Mouse (Mus musculus): ENCODE measurements at regions not wholly inside any gene's neighbourhood (a gene's known extent, or its start where the extent isn't known, plus 50 kb on each side); places are given as distances from the start of the nearest gene placed in this dataset.

DNA sequence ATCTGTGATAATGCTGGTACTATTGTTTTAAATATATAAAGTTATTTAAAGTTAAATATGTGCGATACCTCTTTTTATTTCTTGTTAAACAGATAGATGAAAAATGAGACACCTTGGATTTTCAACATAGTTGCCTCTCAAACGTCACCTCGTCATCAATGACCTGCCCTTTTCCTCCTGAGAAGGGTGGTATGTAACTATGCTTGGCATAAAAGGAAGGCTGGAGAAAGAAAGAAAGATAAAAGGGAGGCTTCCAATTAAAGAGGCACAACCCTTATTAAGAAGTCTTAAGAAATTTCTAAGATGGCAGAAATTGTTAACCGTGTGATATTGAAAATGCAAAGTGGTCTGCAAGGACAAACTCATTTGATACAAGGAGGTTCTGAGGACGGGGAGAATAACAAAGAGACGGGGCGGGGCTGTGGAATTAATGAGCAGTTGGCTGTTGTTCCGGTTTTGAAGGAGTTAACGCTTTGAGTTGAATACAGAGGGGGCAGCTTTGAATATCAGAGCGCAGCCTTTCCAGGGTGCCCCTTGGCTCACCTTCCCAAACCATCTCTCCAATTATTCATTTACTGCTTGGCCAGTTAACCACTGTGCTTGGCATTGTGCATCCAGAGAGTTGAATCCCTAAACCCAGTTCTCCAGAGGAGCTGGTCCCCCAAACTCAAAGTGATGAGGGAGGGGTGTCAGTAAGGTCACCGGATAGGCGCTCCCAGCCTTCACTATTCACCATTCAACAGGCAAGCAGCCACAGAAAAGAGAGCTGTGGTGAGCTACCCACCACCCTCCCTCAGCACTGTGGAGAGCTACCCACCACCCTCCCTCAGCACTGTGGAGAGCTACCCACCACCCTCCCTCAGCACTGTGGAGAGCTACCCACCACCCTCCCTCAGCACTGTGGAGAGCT lies 220.6 kb downstream of the Atp23 start:
- TF ChIP-seq GATA1 (IDR thresholded peaks at IDR 0.05; ENCODE audit: borderline replicate concordance, low read length) (no peak), FLI1 (IDR thresholded peaks at IDR 0.05; ENCODE audit: low read length) (no peak)

All from megakaryocyte, embryonic 14.5 days (primary cell).